Mouse (Mus musculus): ENCODE results near the gene Gm11099.

Gene Gm11099

GRCm38 (mm10) chr2:58859134-58859533 lies at the start of gene Gm11099:
Gene Gm11099 (plus strand): TSS chr2:58859434.
- DNase-seq (ENCODE audit: low read depth, low spot score): no peak

GRCm38 (mm10) chr2:58812941-58813340 lies 46.3 kb upstream of the Gm11099 start:
- DNase-seq (ENCODE audit: low read depth, low spot score): no peak

- DNase-seq (ENCODE audit: low read depth, low spot score): no peak
These were observed 30.2 kb upstream of the Gm11099 start for GRCm38 (mm10) chr2:58828910-58829600.

GRCm38 (mm10) chr2:58829981-58830742 lies 29.1 kb upstream of the Gm11099 start:
- DNase-seq (ENCODE audit: low read depth, low spot score): no peak

GRCm38 (mm10) chr2:58832253-58832980 lies 26.8 kb upstream of the Gm11099 start:
- DNase-seq (ENCODE audit: low read depth, low spot score): no peak

- DNase-seq (ENCODE audit: low read depth, low spot score): no peak
These were observed 18.2 kb upstream of the Gm11099 start for GRCm38 (mm10) chr2:58841021-58841420.

- no peak for DNase-seq (ENCODE audit: low read depth, low spot score)
These were observed 16.8 kb upstream of the Gm11099 start for GRCm38 (mm10) chr2:58842443-58842842.

GRCm38 (mm10) chr2:58844499-58844898 lies 14.7 kb upstream of the Gm11099 start:
- no peak for DNase-seq (ENCODE audit: low read depth, low spot score)

- no peak for DNase-seq (ENCODE audit: low read depth, low spot score)
These were observed 20.6 kb downstream of the Gm11099 start for GRCm38 (mm10) chr2:58879876-58880275.

GRCm38 (mm10) chr2:58905057-58905456 lies 45.8 kb downstream of the Gm11099 start:
- DNase-seq (ENCODE audit: low read depth, low spot score): no peak

GRCm38 (mm10) chr2:58906814-58907516 lies 47.7 kb downstream of the Gm11099 start:
- DNase-seq (ENCODE audit: low read depth, low spot score): no peak

- DNase-seq (ENCODE audit: low read depth, low spot score): no peak
These were observed 53.1 kb downstream of the Gm11099 start for GRCm38 (mm10) chr2:58912339-58912738.

- DNase-seq (ENCODE audit: low read depth, low spot score): no peak
These were observed 59.1 kb downstream of the Gm11099 start for GRCm38 (mm10) chr2:58918351-58918750.

GRCm38 (mm10) chr2:58925551-58925950 lies 66.3 kb downstream of the Gm11099 start:
- DNase-seq (ENCODE audit: low read depth, low spot score): no peak

GRCm38 (mm10) chr2:58941361-58941760 lies 82.1 kb downstream of the Gm11099 start:
- DNase-seq (ENCODE audit: low read depth, low spot score): no peak

- DNase-seq (ENCODE audit: low read depth, low spot score): no peak
These were observed 89.6 kb downstream of the Gm11099 start for GRCm38 (mm10) chr2:58948796-58949195.

GRCm38 (mm10) chr2:58952101-58952500 lies 92.9 kb downstream of the Gm11099 start:
- no peak for DNase-seq (ENCODE audit: low read depth, low spot score)

- no peak for DNase-seq (ENCODE audit: low read depth, low spot score)
These were observed 97.1 kb downstream of the Gm11099 start for GRCm38 (mm10) chr2:58956351-58956750.

GRCm38 (mm10) chr2:58956770-58957300 lies 97.6 kb downstream of the Gm11099 start:
- no peak for DNase-seq (ENCODE audit: low read depth, low spot score)

Measured in brain, embryonic 18.5 days (tissue).